Mouse (Mus musculus) mammary gland, adult 2 months (tissue): ENCODE results near the gene Clic1. TPM values are rescaled to one million over a fixed set of nuclear protein-coding genes. Genes with fewer than 3 reads are reported as not detected.

Experiments used
- polyA plus RNA-seq: library from polyadenylated mRNA; depleted of rRNA; stranded (reverse); fragments of >200 nt; gene quantifications from 2 replicates; pipeline ENCODE4 v1.2.3, GENCODE M21; 2012; ENCODE audit warnings: low replicate concordance; rRNA removed

The Clic1 gene
- 110 and 121 TPM in 2 replicates for polyA plus RNA-seq

GRCm38 (mm10) chr17:35049561-35050016, at the start of gene Clic1:
Gene Clic1 (plus strand): TSS chr17:35049966.

GRCm38 (mm10) chr17:35000717-35001451, 48.9 kb upstream of the Clic1 start, which contains the start of gene Vars:
Gene Vars (plus strand): TSS chr17:35000987.

GRCm38 (mm10) chr17:35016376-35016775, 33.4 kb upstream of the Clic1 start, which contains the start of gene Vwa7:
Gene Vwa7 (plus strand): TSS chr17:35016579.

DNA sequence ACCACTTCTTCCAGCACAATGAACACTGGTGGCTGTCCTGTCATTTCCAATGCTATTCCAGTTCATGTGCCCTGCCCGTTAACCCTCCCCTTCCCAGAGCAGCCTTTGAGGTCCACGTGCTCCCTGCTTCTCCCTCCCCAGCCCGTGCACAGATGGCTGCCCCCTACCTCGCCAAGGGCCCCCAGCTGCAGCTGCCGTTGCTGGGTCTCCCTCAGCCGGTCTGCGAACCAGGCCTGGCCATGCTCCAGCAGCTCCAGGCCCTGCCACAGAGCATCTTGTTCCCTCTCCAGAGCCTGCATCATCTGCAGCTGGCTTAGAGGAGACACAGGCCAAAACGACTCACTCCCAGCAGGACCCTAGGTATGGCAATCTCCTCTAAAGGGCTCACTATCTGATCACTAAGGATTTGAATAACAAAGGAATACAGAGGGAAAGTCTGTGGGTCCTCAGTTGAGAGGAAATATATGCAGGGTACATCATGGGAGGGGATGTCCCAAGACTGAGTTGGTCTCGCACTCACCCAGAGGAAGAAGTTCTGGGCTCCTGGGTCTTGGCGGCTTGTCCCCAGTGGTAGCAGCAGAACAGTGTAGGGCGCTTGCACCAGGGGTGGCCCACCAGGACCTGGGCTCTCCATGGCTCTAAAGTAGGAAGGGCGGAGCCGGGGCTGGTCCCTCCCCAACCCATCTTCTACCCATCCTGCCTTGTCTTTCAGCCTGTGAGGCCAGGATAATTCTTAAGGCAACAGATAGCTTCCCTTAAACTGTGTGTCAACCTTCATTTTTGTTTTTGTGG, 22.3 kb upstream of the Clic1 start, which contains the start of gene Sapcd1:
Sapcd1 (minus strand) TSS at position 740 of the 792 bp plus-strand sequence.

GRCm38 (mm10) chr17:35046681-35047455, 2.9 kb upstream of the Clic1 start, which contains the start of gene Msh5:
Gene Msh5 (minus strand): TSS chr17:35046745.

DNA sequence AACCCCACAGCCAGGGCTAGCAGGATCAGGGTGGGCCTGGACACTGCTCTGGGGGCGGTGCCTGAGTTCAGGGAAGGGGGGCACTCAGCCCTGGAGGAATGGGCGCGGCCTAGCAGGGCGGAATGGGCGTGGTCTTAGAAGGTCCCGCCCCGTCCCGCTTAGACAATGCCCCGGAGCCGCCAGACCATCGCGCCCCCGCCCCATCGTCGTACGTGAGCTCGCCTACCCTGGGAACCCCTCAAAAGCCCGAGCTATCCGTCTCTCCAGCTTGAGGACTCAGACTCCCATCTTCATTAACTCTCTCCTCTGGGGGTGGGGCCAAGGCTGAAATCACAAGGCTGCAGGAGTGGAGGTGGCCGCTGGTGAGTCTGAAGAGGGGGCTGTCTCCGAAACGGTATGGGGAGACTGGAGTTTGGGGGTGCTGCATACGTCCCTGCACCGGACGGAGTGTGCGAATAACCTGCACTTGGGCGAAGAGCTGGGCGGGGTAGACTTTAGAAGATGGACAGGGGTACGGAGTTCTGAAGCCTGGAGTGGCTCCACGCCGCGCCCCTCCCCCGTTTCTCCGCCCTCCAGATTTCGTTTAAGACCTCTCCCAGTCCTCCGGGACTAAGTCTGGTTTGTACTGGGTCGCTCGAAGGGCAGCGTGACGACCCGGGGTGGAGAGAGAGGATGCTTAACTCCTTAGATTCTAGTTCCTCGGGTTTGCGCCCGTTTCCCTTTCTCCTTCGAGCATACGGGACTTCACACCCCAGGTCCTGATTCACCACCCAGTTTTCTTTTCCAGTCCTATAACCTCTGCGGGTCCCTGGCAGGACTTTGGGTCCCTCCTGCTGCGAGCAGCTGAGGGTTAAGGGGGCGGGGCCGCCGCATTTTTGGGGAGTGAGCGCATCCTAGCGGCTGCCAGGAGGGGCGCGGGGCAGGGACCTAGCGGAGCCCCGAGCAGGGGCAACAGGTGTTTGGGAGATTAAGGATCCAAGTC, 9.4 kb downstream of the Clic1 start, which contains the start of gene Ddah2:
Ddah2 (plus strand) TSS at position 125 of the 982 bp plus-strand sequence.

DNA sequence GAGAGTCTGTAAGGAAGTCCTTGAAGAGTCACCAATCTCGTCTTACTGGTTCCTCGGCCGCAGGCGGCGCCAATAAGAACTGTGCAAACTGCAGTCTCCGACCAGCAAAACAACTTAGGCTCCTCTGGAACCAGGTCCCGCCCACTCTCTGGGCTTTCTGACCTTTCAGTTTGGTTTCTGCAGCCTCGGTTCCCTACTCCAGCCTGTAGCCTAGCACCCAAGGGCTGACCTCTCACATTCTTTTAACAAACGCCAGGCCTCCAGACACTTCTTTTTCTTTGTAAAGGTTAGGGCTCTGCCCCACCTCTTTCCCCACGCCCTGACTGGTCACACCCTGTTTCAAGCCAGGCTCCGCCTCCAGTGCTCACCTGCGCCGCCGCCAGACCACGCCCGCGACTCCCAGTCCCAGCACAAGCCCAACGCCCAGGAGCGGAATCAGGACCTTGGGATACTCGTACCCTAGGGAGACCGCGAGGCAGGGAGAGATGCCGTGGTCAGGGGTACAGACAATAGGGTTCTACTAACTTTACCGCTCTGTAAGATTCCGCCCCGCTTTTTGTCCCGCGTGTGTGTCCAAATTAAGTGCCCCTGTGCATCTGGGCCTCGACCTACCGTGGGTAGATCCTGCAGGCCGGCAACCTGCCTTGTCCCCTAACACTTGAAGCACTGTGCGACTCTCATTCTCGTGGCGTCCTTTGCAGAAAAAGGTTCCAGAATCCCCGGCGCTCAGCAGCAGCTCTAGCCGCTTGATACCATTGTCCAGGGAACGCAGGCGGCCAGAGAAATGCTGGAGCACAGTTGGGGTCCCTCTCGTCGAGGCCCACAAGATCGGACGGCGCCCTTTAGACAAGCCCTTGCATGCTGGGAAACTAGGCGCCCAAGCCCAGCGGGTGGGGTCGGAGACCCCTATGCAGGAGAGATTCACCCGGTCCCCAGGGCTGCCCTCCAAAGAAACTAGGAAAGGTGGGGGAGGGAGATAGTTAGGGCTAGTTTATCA, 15.5 kb downstream of the Clic1 start, which contains the start of gene Ly6g6c:
Ly6g6c (plus strand) TSS at position 438 of the 997 bp plus-strand sequence.

DNA sequence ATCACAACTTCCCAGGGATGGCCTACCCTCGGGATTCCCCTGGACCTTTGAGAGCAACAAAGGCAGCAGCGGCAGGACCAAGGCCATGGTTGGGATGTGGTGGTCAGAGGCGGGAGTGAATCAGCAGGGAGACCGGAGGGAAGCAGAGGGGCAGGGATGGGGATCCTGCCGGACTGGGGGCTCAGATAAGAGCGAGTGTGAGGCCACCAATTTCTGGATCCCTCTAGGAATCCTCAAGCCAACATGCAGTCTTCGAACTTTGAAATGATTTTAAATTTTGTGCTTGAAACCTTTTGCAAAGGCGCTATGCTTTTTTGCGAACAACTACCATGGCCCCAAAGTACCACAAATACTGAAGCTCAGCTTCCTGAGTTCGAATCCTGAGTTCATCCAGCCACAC, 16.3 kb downstream of the Clic1 start, which contains the start of gene Mpig6b:
Mpig6b (minus strand) TSS at position 101 of the 400 bp plus-strand sequence.

DNA sequence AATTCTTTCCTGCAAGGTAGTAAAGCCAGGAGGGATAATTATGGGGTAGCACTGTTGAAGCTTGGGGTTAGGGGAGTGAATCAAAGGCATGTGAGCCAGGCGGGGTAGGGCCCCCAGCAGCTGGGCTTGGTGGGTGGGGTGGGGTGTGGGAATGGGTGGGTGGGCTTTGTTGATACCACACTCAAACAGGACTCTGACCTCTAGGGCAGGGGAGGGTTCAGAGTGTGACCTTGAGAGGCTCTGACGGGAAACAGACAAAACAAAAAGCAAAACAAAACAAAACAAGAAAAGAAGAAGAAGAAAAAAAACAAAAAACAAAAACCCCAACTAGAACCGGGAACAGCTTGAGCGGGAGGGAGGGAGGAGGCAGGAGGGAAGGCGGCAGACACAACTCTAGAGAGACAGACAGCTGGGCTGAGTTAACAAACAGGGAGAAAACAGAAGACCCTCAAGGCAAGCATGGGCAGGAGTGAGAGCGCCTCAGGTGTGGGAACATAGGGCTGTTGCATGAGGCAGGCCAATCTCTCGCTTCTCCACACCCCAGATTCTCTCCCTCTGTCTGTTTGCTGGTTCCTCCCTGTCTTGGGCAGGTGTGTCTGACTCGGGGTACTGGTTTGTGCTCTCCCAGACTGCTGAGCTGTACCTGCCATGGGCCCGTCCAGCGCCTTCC, 26.9 kb downstream of the Clic1 start, which contains the start of gene Ly6g6e:
Ly6g6e (plus strand) TSS at position 396 of the 670 bp plus-strand sequence.

GRCm38 (mm10) chr17:35077786-35078233, 28.0 kb downstream of the Clic1 start, which contains the start of gene Ly6g6d:
Gene Ly6g6d (minus strand): TSS chr17:35078065.

DNA sequence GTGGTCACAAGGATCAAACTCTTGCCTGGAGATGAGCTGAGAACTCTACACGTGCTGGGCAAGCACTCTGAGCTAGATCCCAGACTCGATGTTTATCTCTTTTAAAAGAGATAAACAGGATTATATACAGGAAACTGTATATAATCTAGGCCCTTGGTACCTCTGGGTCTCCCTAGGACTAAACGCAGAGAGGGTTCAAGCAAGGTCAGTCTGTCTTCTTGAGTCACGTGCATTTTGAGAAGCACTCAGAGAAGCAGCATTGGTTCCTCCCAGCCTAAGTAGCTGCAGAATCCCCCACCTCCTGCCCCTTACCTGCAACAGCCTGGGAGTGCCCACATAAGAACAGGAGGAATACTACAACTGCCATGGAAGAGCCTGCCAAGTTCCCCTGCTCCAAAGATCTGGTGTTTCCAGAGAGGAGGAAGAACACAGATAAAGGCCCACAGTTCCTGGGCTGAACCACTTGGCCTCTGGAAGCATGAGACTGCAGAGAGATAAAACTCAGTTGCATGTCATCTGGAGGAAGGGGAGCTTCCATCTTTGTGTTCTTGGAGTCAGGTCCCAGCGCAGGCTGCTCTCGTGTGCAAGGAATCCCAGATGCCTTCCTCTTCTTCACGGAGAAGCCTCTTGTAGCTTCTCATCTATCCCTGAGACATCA, 35.6 kb downstream of the Clic1 start, which contains the start of gene Ly6g6f:
Ly6g6f (minus strand) TSS at position 403 of the 658 bp plus-strand sequence.

GRCm38 (mm10) chr17:35088825-35089644, 39.3 kb downstream of the Clic1 start, which contains the start of gene Abhd16a:
Gene Abhd16a (plus strand): TSS chr17:35089263.

DNA sequence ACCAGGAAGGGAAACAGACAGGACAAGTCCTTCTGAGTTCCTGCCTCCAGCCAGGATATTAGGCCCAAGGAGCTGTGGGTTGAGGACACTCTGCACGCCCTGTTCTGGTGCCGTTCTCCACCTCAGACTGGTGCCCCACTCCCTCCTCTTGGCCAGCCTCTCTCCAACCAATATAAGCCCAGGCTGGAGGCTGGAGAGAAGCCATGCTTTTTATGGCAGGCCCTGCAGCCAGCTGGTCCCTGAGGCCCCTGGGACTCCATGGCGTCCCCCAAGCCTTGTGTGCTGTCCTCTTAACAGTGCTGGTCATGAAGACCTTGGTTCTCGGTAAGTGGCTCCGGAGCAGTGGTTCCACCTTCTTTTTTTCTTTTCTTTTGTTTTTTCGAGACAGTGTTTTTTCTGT, 58.3 kb downstream of the Clic1 start, which contains the start of gene Ly6g5c:
Ly6g5c (plus strand) TSS at position 183 of the 400 bp plus-strand sequence.

